Mouse (Mus musculus) heart, postnatal 36 days (tissue): ENCODE measurements around the gene Acbd6. TPM values are rescaled to one million over a fixed set of nuclear protein-coding genes. Genes with fewer than 3 reads are reported as not detected.

Experiments used
- DNase-seq, 2 experiments: peaks; one replicate each; pipeline ENCODE4 v3.0.0; 2021 to 2022
- intact Hi-C: fragments of 180-260 bp; cut with DNase I; formaldehyde crosslinking; loops from one replicate; pipeline ENCODE4 v1.15.1; 2025
- total RNA-seq, 2 experiments: library from RNA; stranded (reverse); gene quantifications; 2 replicates each; pipeline ENCODE4 v1.2.3; 2021

Acbd6 gene
- total RNA-seq, 2 experiments from 2014 or later = 59.0 to 66.0 TPM

- peak in 1 of 2 experiments; percentile 52 for DNase-seq
- intact Hi-C loops = loop anchor here (1.0 to 10.0 kb wide), 3 partner anchors 122 to 502 kb away; partner anchors contain the start of gene Xpr1
Observed at GRCm38 (mm10) chr1:155537005-155537642, 20.8 kb upstream of the Acbd6 start.

- DNase-seq = no peak
Observed at GRCm38 (mm10) chr1:155538006-155538405, 19.9 kb upstream of the Acbd6 start.

GRCm38 (mm10) chr1:155557642-155558011 lies 293 bp upstream of the Acbd6 start:
- DNase-seq = no peak
- intact Hi-C loops = no loop called here

More at GRCm38 (mm10) chr1:155538006-155538405, 19.9 kb upstream of the Acbd6 start:
- intact Hi-C loops = loop anchor here (10.0 kb wide), 2 partner anchors 123 to 503 kb away; partner anchors contain the start of gene Xpr1

- intact Hi-C loops = no loop called here
- DNase-seq = no peak
Observed at GRCm38 (mm10) chr1:155560021-155560420, 2.1 kb downstream of the Acbd6 start.

- intact Hi-C loops = no loop called here
- no peak for DNase-seq
Observed at GRCm38 (mm10) chr1:155560678-155561077, 2.8 kb downstream of the Acbd6 start.

- intact Hi-C loops = no loop called here
- no peak for DNase-seq
Observed at GRCm38 (mm10) chr1:155562206-155562605, 4.3 kb downstream of the Acbd6 start.

GRCm38 (mm10) chr1:155564741-155565140 lies 6.8 kb downstream of the Acbd6 start:
- DNase-seq = peak; percentile 14 to 40

GRCm38 (mm10) chr1:155568133-155568532 lies 10.2 kb downstream of the Acbd6 start:
- no peak for DNase-seq
- intact Hi-C loops = no loop called here

More at GRCm38 (mm10) chr1:155564741-155565140, 6.8 kb downstream of the Acbd6 start:
- intact Hi-C loops = no loop called here

- no peak for DNase-seq
- intact Hi-C loops = no loop called here
Observed at GRCm38 (mm10) chr1:155569340-155569739, 11.4 kb downstream of the Acbd6 start.

- intact Hi-C loops = loop anchor here (1.0 to 5.0 kb wide), 2 partner anchors 146 to 287 kb away; no protein-coding TSS in a partner anchor
- DNase-seq = peak; percentile 62 to 77
Observed at GRCm38 (mm10) chr1:155574966-155575673, 17.2 kb downstream of the Acbd6 start.

GRCm38 (mm10) chr1:155576432-155576831 lies 18.5 kb downstream of the Acbd6 start:
- intact Hi-C loops = loop anchor here (5.0 kb wide), 1 partner anchor 286 kb away; no protein-coding TSS in a partner anchor
- DNase-seq = peak; percentile 16 to 23

GRCm38 (mm10) chr1:155577316-155577715 lies 19.4 kb downstream of the Acbd6 start:
- DNase-seq = no peak
- intact Hi-C loops = loop anchor here (5.0 kb wide), 1 partner anchor 285 kb away; no protein-coding TSS in a partner anchor

- DNase-seq = no peak
- intact Hi-C loops = no loop called here
Observed at GRCm38 (mm10) chr1:155587961-155588360, 30.0 kb downstream of the Acbd6 start.

- DNase-seq = no peak
- intact Hi-C loops = no loop called here
Observed at GRCm38 (mm10) chr1:155594141-155594540, 36.2 kb downstream of the Acbd6 start.

GRCm38 (mm10) chr1:155596576-155596975 lies 38.7 kb downstream of the Acbd6 start:
- no peak for DNase-seq
- intact Hi-C loops = no loop called here

- intact Hi-C loops = no loop called here
- DNase-seq = no peak
Observed at GRCm38 (mm10) chr1:155604706-155605105, 46.8 kb downstream of the Acbd6 start.

GRCm38 (mm10) chr1:155605391-155606155 lies 47.7 kb downstream of the Acbd6 start:
- DNase-seq = no peak

GRCm38 (mm10) chr1:155606156-155606531 lies 48.2 kb downstream of the Acbd6 start:
- DNase-seq = no peak
- intact Hi-C loops = no loop called here

More at GRCm38 (mm10) chr1:155605391-155606155, 47.7 kb downstream of the Acbd6 start:
- intact Hi-C loops = no loop called here

GRCm38 (mm10) chr1:155608524-155608923 lies 50.6 kb downstream of the Acbd6 start:
- no peak for DNase-seq
- intact Hi-C loops = no loop called here

GRCm38 (mm10) chr1:155614426-155614825 lies 56.5 kb downstream of the Acbd6 start:
- intact Hi-C loops = no loop called here
- DNase-seq = no peak

- intact Hi-C loops = no loop called here
- DNase-seq = no peak
Observed at GRCm38 (mm10) chr1:155621075-155621474, 63.2 kb downstream of the Acbd6 start.
